Mouse (Mus musculus) gastrocnemius, adult 2 months (tissue): ENCODE results near the gene 9930111J21Rik2. TPM values are rescaled to one million over a fixed set of nuclear protein-coding genes. Genes with fewer than 3 reads are reported as not detected.
A peak's percentile ranks its signal among the peaks of the same experiment; 100 is the strongest.
"Not testable (repeated sequence)": the region's sequence is repeated elsewhere in the genome, so short reads cannot be mapped to it uniquely, and the experiment has no call there.

Experiments used
- DNase-seq: peaks from one replicate; pipeline ENCODE4 v3.0.0; 2022
- H3K27ac ChIP-seq: fragments of 200-600 bp; 2 replicates; pipeline ENCODE4 v1.8.1; 2022; ENCODE audit warnings: mild to moderate bottlenecking
- H3K4me3 ChIP-seq: fragments of 200-600 bp; 2 replicates; pipeline ENCODE4 v1.8.1; 2022; ENCODE audit warnings: mild to moderate bottlenecking, moderate library complexity
- CTCF ChIP-seq: fragments of 200-600 bp; IDR thresholded peaks from 2 replicates; pipeline ENCODE4 v1.8.1; 2022; ENCODE audit warnings: antibody characterized with exemption, mild to moderate bottlenecking, moderate library complexity
- intact Hi-C: fragments of 180-260 bp; cut with DNase I; formaldehyde crosslinking; loops from one replicate; pipeline ENCODE4 v1.15.1; 2025
- long read RNA-seq, 2 experiments: library from polyadenylated mRNA; stranded (forward); transcript quantifications; one replicate each; pipeline ENCODE4 v2.0.0; 2021
- total RNA-seq, 2 experiments: library from RNA; stranded (reverse); gene quantifications; 2 replicates each; pipeline ENCODE4 v1.2.3; 2021

The 9930111J21Rik2 gene
- 1 to 10 TPM; 1.0 to 2.5 TPM for total RNA-seq
- long read RNA-seq, experiment 1, result 0 reads
- long read RNA-seq, experiment 2, result 0 reads

DNA sequence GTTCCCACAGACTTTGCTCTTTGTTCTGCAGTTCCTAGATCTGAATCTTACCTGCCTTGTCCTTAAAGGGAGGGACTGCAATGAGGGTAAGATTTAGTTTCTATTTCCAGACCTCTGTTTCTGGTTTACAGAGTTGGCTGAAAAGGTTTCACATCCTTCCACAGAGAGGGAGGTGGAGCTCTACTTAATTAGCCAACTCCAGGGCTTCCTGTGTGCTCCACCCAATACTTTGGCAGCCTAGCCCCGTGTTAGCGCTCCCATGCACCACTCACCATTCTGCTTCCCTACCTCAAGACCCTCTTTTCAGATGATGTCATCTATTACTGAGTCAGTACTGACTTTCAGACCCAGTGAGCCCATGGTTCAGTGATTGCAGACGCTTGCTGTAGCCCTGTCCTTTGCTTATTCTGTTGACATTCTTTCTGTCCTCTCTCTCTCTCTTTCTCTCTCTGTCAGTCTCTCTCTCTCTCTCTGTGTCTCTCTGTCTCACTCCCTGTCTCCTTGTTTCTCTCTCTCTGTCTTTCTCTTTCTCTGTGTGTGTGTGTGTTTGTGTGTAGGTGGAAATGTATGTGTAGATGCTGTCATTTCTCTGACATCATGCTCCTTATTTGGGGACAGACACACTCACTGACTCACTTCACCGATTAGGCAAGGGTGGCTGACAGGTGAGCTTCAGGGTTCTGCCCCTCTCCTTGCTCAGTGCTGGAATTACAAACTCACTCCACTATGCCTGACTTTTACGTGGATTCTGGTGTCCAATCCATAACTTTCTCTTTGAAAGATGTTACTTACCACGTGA lies at the start of gene 9930111J21Rik2:
Gene 9930111J21Rik2, minus strand, starts transcription at position 150 of the 799 bp plus-strand sequence.
- DNase-seq, H3K27ac ChIP-seq, H3K4me3 ChIP-seq, intact Hi-C loops: not testable (repeated sequence)

DNA sequence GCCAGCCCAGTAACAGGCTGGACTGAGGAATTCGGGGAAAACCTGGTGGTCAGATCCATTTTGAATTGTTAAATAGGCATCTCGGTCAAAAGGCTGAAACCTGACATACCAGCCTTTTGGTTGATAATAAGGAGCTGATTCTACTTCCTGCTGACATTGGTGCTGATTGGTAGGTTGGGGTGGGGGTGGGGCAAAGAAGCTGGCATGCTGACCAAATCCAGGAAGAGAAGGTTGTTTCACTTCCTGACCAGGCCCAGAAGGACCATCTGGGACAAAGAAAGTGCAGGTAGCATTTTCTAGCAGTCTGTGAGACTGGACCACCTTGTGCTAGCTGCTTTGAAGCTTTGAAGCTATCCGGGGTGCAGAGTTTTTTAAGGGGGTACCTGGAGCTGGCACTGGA lies 49.4 kb upstream of the 9930111J21Rik2 start:
- H3K27ac ChIP-seq, result no peak overlapping the region
- no peak for TF ChIP-seq CTCF
- intact Hi-C loops, result no loop called here
- no peak overlapping the region for H3K4me3 ChIP-seq
- no peak for DNase-seq

DNA sequence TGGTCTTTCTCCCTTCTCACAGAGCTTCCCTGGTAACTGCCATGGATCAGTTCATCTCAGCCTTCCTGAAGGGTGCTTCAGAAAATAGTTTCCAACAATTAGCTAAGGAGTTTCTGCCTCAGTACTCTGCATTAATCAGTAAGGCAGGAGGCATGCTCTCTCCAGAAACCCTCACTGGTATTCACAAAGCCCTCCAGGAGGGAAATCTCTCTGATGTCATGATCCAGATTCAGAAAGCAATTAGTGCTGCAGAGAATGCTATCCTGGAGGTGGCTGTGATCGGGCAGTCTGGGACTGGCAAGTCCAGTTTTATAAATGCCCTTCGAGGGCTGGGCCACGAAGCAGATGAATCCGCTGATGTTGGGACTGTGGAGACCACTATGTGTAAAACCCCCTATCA lies 44.3 kb upstream of the 9930111J21Rik2 start:
- intact Hi-C loops, result no loop called here
- Histone ChIP-seq H3K27ac (no peak overlapping the region), H3K4me3 (no peak overlapping the region)
- no peak for DNase-seq
- no peak for TF ChIP-seq CTCF

DNA sequence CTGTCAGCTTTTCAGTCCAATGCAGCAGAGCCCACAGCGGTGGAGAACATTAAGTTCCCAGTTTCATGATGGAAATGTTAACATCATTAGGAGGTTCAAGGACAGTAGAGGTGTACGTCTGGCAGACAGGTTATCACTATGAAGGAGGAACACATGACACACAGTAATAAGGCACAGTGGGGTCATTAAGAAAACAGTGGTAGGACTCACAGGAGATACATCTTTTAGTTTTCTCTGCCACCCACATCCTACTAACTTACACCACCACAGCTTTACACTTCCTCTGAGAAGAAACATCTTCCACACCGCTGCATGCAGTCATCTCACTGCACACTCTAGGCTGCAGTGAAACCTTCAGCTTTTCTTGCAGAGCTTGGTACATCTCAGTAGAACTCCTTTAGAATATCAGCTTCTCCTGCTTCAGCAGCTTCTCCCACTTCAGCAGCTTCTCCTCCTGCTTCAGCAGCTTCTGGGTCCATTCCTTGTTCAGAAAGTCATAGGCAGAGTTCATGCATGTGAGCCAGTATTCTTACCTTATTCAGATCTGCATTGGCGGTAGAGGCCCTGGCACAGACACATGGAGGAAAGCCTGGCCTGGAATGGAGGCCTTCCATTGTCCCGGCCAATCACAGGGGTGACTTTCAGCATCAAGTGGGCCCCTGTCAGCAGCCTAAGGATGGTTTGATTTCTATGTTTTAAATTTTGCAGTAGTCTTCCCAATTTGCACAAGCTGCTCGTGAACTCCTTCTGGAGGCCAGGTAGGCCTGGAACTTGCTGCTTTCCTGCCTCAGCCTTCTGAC lies 43.0 kb upstream of the 9930111J21Rik2 start:
- Histone ChIP-seq H3K4me3 (no peak overlapping the region), H3K27ac (no peak overlapping the region)
- intact Hi-C loops, result no loop called here
- no peak for TF ChIP-seq CTCF
- no peak for DNase-seq

DNA sequence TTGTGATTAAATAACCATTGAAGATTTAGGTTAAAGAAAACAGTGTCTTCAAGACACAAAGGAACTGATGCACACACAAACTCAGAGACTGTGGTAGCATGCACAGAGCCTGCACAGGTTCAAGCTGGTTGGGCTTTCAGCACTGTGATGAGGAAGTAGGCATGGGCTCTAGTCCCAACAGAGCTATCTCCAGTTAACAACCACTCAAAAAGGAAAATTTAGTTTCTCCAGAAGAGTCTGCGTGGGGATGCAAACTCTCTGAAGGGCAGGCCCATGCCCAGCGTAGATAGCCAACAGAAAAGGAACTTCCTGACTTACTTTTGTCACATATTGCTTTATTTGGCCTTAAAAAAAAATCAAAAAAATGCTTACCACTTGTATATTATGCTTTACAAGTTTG lies 41.7 kb upstream of the 9930111J21Rik2 start:
- no peak for DNase-seq
- Histone ChIP-seq H3K27ac (no peak overlapping the region), H3K4me3 (no peak overlapping the region)
- TF ChIP-seq CTCF, result no peak
- intact Hi-C loops, result no loop called here

DNA sequence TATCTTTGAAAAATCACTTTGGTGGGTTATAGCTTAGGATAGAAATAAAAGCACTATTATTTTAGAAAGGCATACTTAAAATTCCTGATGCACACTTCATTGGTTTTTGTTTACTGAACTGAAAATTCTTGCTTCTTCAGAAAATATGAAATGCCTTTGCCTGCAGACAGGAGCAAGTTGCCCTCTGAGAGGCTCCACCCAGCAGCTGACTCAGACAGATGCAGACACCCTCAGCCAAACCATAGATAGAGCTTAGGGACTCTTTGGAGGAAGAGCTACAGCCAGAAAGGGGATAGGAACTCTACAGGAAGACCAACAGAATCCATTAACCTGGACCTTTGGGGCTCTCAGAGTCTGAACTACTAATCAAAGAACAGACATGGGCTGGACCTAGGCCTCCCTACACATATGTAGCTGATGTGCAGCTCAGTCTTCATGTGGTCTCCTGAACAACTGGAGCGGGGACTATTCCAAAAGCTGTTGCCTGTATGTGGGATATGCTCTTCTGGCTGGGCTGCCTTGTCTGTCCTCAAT lies 41.1 kb upstream of the 9930111J21Rik2 start:
- no peak for TF ChIP-seq CTCF
- H3K27ac ChIP-seq, result no peak overlapping the region

DNA sequence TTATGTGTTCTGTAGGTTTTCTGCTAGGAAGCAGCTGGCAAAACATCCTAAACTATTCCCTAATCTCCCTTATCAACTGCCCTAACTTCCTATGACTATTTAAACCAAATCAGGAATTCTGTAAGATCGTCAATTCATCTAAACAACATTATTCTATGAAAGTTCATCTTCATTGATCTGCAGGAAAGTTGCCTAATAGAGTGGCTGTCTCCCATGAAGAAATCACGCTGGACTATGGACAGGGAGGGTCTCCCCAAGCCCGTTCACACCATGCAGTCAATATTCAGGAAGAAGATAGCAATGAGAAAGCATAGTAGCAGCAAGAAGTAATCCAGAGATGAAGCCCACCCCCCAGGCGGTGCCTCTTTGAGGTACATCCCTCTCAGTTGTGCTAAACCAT lies 40.1 kb upstream of the 9930111J21Rik2 start:
- Histone ChIP-seq H3K4me3 (no peak overlapping the region), H3K27ac (no peak overlapping the region)
- intact Hi-C loops, result no loop called here
- no peak for TF ChIP-seq CTCF
- DNase-seq, result no peak

More for the DNA sequence above, 41.1 kb upstream of the 9930111J21Rik2 start:
- intact Hi-C loops, result no loop called here
- DNase-seq, result no peak
- H3K4me3 ChIP-seq, result no peak overlapping the region

DNA sequence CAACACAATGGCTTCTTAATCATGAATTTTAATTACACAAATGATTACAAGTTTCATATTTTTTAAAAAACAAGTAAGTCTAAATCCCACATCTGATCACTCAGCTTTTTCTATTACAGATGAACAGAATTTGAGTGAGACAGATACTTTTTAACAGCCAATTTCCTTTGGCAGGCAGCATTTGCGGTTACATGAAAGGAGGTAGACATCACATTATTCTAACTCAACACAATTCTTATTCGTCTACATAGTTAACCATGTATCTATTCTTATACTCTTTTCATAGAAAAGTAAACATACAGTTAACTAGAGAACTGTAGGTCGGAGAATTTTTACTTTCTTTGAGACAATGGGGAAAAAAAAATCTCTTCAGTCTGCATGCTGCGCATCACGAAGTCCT lies 39.5 kb upstream of the 9930111J21Rik2 start:
- intact Hi-C loops, result no loop called here
- DNase-seq, result no peak
- Histone ChIP-seq H3K27ac (no peak overlapping the region), H3K4me3 (no peak overlapping the region)
- no peak for TF ChIP-seq CTCF

DNA sequence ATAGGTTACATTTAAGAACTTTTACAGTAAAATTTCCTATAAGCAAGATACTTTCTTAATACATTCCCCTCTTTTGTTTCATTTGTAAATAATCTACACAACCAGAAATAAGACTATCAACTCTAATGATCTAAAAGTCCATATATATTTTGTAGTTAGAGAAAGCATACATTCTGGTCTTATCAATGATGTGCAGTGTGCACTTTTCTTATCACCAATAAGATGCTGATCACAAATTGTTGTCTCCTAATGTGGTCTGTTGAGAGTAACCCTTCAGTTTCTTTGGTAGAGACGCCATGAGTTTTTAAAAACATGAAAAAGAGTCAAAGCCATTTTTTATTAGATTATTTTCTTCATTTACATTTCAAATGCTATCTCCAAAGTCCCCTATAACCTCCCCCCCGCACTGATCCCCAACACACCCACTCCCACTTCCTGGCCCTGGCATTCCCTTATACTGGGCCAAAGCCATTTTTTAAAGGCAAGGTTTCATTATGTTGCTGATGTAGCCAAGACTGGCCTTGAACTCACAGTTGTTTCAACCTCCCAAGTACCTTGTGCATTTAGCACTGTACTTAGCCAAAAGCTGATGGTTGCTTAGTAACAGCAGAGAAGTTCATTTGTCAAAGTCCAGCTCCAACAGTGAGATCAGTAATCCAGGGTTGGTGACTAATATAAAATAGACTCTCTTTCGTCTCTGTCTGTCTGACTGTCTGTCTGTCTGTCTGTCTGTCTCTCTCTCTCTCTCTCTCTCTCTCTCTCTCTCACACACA lies 38.9 kb upstream of the 9930111J21Rik2 start:
- no peak for DNase-seq
- Histone ChIP-seq H3K27ac (no peak overlapping the region), H3K4me3 (no peak overlapping the region)
- no peak for TF ChIP-seq CTCF
- intact Hi-C loops, result loop anchor here (10.0 kb wide), 1 partner anchor 95 kb away; the partner anchor contains the start of genes Gm12185 and Tgtp1

DNA sequence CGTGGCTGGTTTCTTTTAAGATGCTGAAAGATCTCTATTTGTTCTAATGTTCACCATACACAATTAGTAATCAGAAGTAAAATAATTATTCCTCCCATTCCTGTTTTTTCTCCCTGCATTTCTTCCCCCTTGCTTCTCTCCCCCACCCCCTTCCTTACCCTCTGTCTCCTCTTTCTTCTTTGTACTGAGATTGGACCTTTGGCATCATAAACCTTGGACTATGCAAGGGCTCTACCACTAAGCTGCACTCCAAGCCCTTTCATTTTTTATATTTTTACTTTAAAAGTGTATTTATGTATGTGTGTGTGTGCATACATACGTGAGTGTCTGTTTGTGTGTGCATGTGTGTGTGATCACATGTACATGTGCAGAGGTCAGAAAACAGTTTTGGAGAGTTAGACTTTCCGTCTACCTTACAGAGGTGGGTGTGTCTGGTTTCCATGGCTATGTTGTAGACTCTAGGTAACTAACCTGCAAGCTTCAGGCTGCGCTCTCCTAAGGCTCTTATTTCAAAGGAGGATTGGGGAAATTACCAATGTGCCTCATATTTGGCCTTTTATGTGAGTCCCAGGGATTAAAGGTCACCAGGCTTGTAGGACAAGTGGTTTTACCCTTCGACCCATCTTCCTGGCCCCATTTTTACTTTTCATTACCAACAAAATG lies 38.1 kb upstream of the 9930111J21Rik2 start:
- intact Hi-C loops, result loop anchor here (10.0 kb wide), 1 partner anchor 94 kb away; the partner anchor contains the start of genes Gm12185 and Tgtp1
- DNase-seq, result no peak
- H3K4me3 ChIP-seq, result peak overlapping the region; percentile 47; the same call in 1 of the 2 replicates
- H3K27ac ChIP-seq, result no peak overlapping the region
- TF ChIP-seq CTCF, result no peak

DNA sequence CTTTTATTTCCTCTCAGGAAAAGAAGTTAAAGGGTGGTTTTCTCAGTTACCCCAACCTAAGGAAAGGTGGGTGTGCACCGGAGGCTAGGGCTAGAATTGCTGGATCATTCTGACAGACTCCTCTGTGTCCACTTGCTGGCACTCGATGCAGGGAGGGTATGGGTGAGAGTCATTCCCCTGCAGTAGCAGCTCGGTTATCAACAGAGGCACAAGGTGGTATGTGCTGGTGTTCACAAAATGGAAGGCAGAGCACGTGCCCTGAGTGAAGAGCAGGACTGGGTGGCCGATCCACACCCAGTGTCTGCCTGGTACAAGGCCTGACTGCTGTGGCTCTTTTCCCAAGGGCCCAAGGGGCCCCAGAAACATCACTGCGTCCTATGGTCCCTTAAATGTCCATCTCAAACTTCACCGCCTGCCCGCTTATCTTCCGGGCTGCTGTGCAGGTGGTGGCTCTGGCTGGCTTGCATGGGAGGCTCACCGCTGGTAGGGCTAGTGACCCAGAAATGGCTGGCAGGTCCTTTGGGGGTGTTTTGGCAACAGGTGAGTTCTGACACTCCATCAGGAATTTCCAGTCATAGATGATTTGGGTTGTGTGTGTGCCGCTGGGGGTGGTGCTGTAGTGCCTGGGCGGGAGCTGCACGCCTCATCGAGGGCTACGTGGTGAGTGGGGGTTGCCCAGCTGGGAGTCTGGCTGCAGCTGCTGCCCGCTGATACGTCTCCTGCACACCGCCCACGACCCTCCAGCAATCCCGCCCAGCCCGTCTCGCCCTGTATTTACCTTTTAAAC lies 37.0 kb upstream of the 9930111J21Rik2 start:
- intact Hi-C loops, result loop anchor here (10.0 kb wide), 1 partner anchor 93 kb away; the partner anchor contains the start of genes Gm12185 and Tgtp1
- TF ChIP-seq CTCF, result no peak
- H3K4me3 ChIP-seq, result peak overlapping the region; percentile 47
- peak overlapping the region; percentile 28 for H3K27ac ChIP-seq
- peak; percentile 42 for DNase-seq
